Mouse (Mus musculus) stomach, adult 2 months (tissue): ENCODE results near the gene Gsdma3. TPM values are rescaled to one million over a fixed set of nuclear protein-coding genes. Genes with fewer than 3 reads are reported as not detected.

Experiments used
- polyA plus RNA-seq: library from polyadenylated mRNA; depleted of rRNA; stranded (reverse); fragments of >200 nt; gene quantifications from 2 replicates; pipeline ENCODE4 v1.2.3, GENCODE M21; 2012; rRNA removed

Gsdma3 gene
- polyA plus RNA-seq, result 0.05 TPM in 1 of 2 replicates, not detected in the other

DNA sequence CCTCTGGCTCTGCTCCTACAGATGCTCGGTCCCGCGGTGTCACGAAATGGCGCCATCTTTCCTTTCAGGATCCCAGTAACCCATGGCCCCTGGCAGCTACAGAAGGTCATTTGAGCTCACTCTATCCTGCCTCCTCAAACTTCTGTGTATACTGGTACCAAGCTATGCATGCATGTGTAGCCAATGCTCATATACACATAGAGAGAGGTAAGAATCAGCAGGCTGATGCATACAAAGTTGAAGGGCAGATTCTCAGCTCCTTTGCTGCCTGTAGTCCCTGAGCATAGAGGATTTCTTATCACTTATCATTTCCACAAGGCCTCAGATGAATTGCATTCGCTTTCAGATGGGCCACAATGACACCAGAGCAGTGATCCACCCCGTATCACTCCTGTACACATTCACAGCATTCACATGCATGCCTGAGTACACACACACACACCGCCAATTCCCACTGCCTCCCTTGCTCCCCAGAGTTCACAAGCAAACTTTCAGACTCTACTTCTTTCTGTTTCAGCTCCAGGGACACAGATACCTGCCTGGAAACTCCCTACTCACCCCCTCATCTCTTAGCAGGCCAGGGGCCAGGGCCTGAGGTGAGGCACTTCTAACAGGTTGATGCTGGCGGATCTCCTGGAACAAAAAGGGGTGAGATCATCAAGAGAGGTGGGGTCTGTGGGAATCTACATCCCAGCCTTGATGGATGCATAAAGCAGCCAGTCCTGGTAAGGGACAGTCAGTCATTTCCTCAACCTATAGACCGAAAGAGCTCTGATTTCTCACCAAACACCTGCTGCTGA, at the start of gene Gsdma3, which contains the start of gene Gm12355:
Gene Gsdma3, plus strand, starts transcription at position 750 of the 800 bp plus-strand sequence.
Gene Gm12355, minus strand, starts transcription at position 51 of the 800 bp plus-strand sequence.

DNA sequence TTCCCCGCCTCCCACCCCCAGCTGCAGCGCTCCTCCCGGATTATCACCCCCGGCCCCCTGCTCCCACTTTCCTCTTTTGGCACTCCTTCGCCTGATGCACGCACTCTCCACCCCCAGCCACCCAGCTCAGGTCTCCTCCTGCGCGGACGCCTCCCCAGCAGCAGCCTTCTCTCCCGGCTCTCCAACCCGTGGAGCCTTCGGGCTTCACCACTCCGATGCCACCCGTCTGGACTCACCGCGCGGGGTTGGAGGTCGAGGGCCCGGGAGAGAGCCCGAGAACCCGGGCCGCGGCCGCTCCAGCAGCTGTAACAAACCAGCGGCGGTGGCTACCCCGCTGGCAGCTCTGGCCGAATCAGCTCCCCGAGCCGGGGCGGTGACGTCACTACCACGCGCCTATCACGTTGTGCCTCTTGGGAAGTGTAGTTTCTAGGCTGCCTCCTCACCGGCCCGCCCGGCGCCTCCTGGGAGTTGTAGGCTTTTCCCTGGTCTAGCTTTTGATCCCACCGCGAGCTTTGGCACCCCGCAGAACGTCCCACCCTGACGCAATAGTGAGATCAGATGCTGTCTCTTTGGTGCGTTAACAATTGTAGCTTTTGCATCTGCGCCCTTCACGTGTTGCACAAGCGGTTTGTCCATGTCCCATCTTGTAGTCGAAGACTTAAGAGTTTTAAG, 39.1 kb upstream of the Gsdma3 start, which contains the start of gene Ormdl3:
Gene Ormdl3, minus strand, starts transcription at position 477 of the 672 bp plus-strand sequence.

DNA sequence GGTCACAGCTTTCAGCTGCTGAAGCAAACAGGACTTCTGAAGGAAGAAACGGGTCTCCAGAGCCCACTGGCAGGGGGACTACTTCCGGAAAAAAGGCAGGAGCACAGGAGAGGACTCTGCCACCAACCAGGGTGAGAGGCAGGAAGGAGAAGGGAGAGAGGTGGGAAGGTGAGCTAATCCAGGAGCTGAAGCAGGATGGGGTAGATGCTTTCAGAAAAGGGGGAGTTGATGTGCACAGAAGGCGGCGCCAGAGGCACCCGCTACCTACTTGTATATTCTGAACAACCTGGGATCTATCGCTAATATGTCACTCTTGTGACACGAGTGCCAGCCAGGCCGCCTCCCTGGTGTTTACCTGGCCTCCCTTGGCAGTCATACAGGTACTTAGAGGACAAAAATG, 28.2 kb upstream of the Gsdma3 start, which contains the start of gene Lrrc3c:
Gene Lrrc3c, plus strand, starts transcription at position 301 of the 400 bp plus-strand sequence.

DNA sequence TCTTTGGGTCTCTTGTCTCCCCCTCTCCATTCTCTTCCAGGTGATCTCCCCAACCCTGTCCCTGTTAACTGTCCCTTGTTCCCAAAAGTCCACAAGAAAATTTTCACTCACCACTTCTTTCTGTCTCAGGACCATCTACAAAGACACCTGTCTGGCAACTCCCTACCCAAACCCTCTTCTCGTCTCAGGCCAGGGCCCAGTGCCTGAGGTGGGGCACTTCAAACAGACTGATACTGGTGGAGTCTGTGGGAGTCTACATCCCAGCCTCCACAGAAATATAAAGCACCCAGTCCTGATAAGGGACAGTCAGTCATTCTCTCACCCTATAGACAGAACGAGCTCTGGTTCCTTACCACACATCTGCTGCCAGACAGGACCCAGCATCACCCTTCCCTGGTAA, 20.3 kb downstream of the Gsdma3 start, which contains the start of gene Gsdma2:
Gene Gsdma2, plus strand, starts transcription at position 301 of the 400 bp plus-strand sequence.

DNA sequence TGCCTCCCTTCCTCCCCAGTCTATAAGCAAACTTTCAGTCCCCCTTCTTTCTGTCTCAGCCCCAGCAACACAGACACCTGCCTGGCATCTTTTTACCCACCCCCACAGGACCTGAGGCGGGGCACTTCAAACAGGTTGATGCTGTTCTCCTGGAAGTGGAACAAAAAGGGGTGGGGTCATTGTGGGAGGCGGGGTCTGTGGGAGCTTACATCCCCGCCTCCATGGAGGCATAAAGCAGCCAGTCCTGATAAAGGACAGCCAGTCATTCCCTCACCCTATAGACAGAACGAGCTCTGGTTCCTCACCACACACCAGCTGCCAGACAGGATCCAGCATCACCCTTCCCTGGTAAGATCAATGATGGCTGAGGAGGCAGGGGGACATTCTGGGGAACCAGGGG, 37.9 kb downstream of the Gsdma3 start, which contains the start of gene Gsdma:
Gene Gsdma, plus strand, starts transcription at position 261 of the 400 bp plus-strand sequence.

DNA sequence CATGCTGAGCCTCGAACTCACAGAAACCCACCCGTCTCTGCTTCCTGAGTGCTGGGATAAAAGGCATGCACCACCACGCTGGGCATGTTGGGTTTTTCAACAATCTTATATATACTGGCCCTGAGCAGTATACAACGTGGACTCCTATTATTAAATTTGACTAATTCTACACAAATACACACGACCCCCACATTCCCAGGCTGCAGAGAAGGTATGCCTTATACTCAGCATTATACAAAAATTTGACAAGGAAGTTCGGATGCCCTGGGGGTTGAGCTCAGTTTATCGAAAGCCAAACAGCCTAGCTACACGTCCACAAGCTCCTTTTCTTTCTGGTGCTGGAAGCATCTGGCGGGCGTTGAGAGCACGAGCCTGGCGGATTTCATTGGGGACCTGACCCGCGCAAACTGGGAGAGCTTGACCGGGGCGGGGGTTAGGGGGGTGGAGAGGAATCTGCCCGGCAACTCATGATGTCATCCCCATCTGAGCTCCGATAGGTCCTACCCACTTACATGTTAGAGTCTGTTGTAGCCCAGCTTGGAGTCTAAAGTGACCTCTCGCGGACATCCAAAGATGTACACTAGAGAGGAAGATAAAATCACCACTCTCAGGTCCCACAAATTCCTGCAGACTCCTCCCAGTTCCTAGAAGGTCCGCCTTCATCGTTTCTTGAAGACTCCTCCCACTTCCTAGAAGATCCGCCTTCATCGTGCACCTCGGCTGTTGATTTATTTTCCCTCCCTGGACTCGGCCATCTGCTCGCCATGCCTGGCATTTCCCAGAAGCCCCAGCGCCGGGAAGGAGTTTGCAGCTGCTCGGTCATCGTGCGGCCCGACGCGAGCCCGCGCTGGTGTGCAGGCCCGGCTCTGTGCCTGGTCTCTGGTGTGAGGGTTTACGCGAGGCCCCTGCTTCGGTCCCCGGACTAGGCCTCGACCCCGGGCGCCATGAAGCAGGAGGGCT, 55.9 kb downstream of the Gsdma3 start, which contains the start of gene Psmd3:
Gene Psmd3, plus strand, starts transcription at position 769 of the 960 bp plus-strand sequence.

Other genes starting within 250 kb of the Gsdma3 start
- gene Tcap, start 242.5 kb upstream of the Gsdma3 start, polyA plus RNA-seq, result 32.7 and 42.1 TPM in 2 replicates
- gene Pnmt, start 239.9 kb upstream of the Gsdma3 start, polyA plus RNA-seq, result 0.16 TPM in 1 of 2 replicates, not detected in the other
- gene Pgap3, start 225.9 kb upstream of the Gsdma3 start, polyA plus RNA-seq, result 17.5 and 17.6 TPM in 2 replicates
- 31.2 and 35.3 TPM in 2 replicates for gene Erbb2, start 213.9 kb upstream of the Gsdma3 start, polyA plus RNA-seq
- 22.9 and 23.3 TPM in 2 replicates for gene Mien1, start 187.4 kb upstream of the Gsdma3 start, polyA plus RNA-seq
- 30.1 and 30.4 TPM in 2 replicates for gene Grb7, start 180.0 kb upstream of the Gsdma3 start, polyA plus RNA-seq
- gene Ikzf3, start 80.3 kb upstream of the Gsdma3 start, polyA plus RNA-seq, result 0.21 and 0.39 TPM in 2 replicates
- gene Zpbp2, start 75.3 kb upstream of the Gsdma3 start, polyA plus RNA-seq, result not detected in 2 replicates
- 25.0 and 29.7 TPM in 2 replicates for gene Ormdl3, start 39.0 kb upstream of the Gsdma3 start, polyA plus RNA-seq
- gene Lrrc3c, start 28.1 kb upstream of the Gsdma3 start, polyA plus RNA-seq, result not detected in 2 replicates
- not detected in 2 replicates for gene Gm12355, start 699 bp upstream of the Gsdma3 start, polyA plus RNA-seq
- 1,555 and 1,561 TPM in 2 replicates for gene Gsdma2, start 20.4 kb downstream of the Gsdma3 start, polyA plus RNA-seq
- 10.1 and 13.1 TPM in 2 replicates for gene Gsdma, start 38.0 kb downstream of the Gsdma3 start, polyA plus RNA-seq
- gene Psmd3, start 56.2 kb downstream of the Gsdma3 start, polyA plus RNA-seq, result 80.1 and 85.7 TPM in 2 replicates
- gene Csf3, start 74.9 kb downstream of the Gsdma3 start, polyA plus RNA-seq, result 0.05 and 0.17 TPM in 2 replicates
- 39.7 and 42.3 TPM in 2 replicates for gene Med24, start 103.1 kb downstream of the Gsdma3 start, polyA plus RNA-seq
- 39.6 and 53.6 TPM in 2 replicates for gene Thra, start 114.3 kb downstream of the Gsdma3 start, polyA plus RNA-seq
- 41.8 and 51.0 TPM in 2 replicates for gene Nr1d1, start 149.0 kb downstream of the Gsdma3 start, polyA plus RNA-seq
- 13.0 and 27.7 TPM in 2 replicates for gene Msl1, start 169.2 kb downstream of the Gsdma3 start, polyA plus RNA-seq
- gene Casc3, start 178.5 kb downstream of the Gsdma3 start, polyA plus RNA-seq, result 12.8 and 15.0 TPM in 2 replicates
- gene Rapgefl1, start 210.4 kb downstream of the Gsdma3 start, polyA plus RNA-seq, result 27.1 and 44.2 TPM in 2 replicates
- 8.5 and 14.1 TPM in 2 replicates for gene Wipf2, start 237.3 kb downstream of the Gsdma3 start, polyA plus RNA-seq